Mouse (Mus musculus) liver, postnatal 0 days (tissue): ENCODE results near the gene Fam151b.

Experiments used
- CTCF ChIP-seq: sonication (generic); IDR thresholded peaks from 2 replicates; pipeline ENCODE4 v1.5.1; 2016; ENCODE audit warnings: antibody characterized with exemption, low read depth
- EP300 ChIP-seq: IDR thresholded peaks from 2 replicates; pipeline ENCODE4 v1.6.1; 2016; ENCODE audit warnings: antibody characterized with exemption, low read depth, mild to moderate bottlenecking

- TF ChIP-seq CTCF (no peak), EP300 (no peak)
These were observed 47.4 kb upstream of the Fam151b start for GRCm38 (mm10) chr13:92531237-92531636.
